Mouse (Mus musculus) urinary bladder, postnatal 0 days (tissue): Measurements from ENCODE around the gene Abhd13. TPM values are rescaled to one million over a fixed set of nuclear protein-coding genes. Genes with fewer than 3 reads are reported as not detected.

Experiments used
- polyA plus RNA-seq: library from polyadenylated mRNA; unstranded; fragments of >200 nt; fragmentation: Nextera tagmentation; extraction: Ambion mirVana; gene quantifications from 2 replicates; pipeline ENCODE4 v1.2.1, GENCODE M21; 2015

The Abhd13 gene
- 11.6 and 12.0 TPM in 2 replicates for polyA plus RNA-seq

DNA sequence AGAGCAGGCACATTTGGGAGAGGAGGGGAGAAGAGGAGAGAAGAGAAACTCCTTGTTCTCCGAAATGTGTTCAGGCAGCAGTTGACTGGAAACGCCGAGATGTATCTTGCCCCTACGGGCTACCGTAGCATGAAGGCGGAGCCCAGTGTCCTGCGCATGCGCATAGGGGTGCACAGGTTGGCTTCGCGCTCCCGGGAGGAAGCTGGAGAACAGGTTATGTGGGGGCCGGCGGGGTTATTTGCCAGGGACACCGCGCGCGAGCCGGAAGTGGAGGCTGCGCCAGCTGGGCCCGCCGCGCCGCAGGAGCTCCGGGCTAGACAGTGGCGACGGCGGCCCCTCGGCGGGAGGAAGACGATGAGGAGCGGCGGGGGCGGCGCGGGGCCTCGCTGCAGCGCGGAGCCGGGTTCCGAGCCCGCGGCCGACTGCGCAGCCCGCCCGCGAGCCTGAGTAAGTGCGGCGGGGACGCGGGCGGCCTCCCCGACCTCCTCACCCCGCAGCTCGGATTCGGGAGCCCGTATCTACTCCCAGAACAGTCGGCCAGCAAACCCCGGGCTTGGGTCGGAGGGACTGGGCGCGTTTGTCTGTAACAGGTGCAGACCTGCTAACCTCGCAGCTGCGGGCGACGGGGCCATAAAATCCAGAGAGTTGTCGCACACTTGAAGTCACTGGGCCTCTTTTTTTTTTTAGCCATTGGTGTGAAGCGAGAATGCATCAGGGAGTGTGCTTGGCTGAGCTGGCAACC is at the start of gene Abhd13, which contains the start of gene Lig4:
TSS of gene Abhd13 (plus strand) at position 135 of the 742 bp plus-strand sequence.
TSS of gene Lig4 (minus strand) at position 114 of the 742 bp plus-strand sequence.

GRCm38 (mm10) chr8:10006156-10006985 is 28.9 kb downstream of the Abhd13 start, which contains the start of gene Tnfsf13b:
TSS of gene Tnfsf13b (plus strand) at chr8:10006467.

Other genes with a start within 250 kb of the Abhd13 start
- 0.08 and 0.11 TPM in 2 replicates for gene Fam155a, start 206.5 kb upstream of the Abhd13 start, polyA plus RNA-seq
- not detected in 2 replicates for gene Gm10217, start 113.5 kb upstream of the Abhd13 start, polyA plus RNA-seq
- 2.5 and 3.2 TPM in 2 replicates for gene Lig4, start within 50 bp of the Abhd13 start, polyA plus RNA-seq
- 1.7 and 1.8 TPM in 2 replicates for gene Tnfsf13b, start 28.8 kb downstream of the Abhd13 start, polyA plus RNA-seq
- gene Myo16, start 176.2 kb downstream of the Abhd13 start, polyA plus RNA-seq, result 0.02 and 0.12 TPM in 2 replicates